Mouse (Mus musculus) kidney, adult 10 weeks (tissue): ENCODE results near the gene Paqr7. TPM values are rescaled to one million over a fixed set of nuclear protein-coding genes. Genes with fewer than 3 reads are reported as not detected.

Source experiments
- polyA plus RNA-seq: library from polyadenylated mRNA; stranded (reverse); fragments of 350-450 nt; fragmentation: Illumina TruSeq; extraction: RNeasy Lipid Tissue Mini Kit (QIAGEN cat#74804); gene quantifications from one replicate; pipeline ENCODE4 v1.2.3, GENCODE M21; 2014; ENCODE audit warnings: low read depth, low replicate concordance

Paqr7 gene
- polyA plus RNA-seq, result 7.0 TPM

GRCm38 (mm10) chr4:134496595-134497210 lies at the start of gene Paqr7:
Paqr7 (plus strand) TSS chr4:134496697.

GRCm38 (mm10) chr4:134468215-134468575 lies 28.3 kb upstream of the Paqr7 start, which contains the start of gene Stmn1:
Stmn1 (plus strand) TSS chr4:134468320.

GRCm38 (mm10) chr4:134510845-134511411 lies 14.4 kb downstream of the Paqr7 start, which contains the start of gene Aunip:
Aunip (plus strand) TSS chr4:134510999.

GRCm38 (mm10) chr4:134534932-134535786 lies 38.7 kb downstream of the Paqr7 start, which contains the start of gene Mtfr1l:
Mtfr1l (minus strand) TSS chr4:134535387.

GRCm38 (mm10) chr4:134551494-134552316 lies 55.2 kb downstream of the Paqr7 start, which contains the start of gene Selenon:
Selenon (minus strand) TSS chr4:134552166.

Other genes starting within 250 kb of the Paqr7 start
- gene Gm30191, start 249.8 kb upstream of the Paqr7 start, polyA plus RNA-seq, result not detected
- gene Grrp1, start 242.6 kb upstream of the Paqr7 start, polyA plus RNA-seq, result not detected
- 16.7 TPM for gene Pdik1l, start 208.8 kb upstream of the Paqr7 start, polyA plus RNA-seq
- 6.7 TPM for gene Trim63, start 181.6 kb upstream of the Paqr7 start, polyA plus RNA-seq
- gene Slc30a2, start 153.5 kb upstream of the Paqr7 start, polyA plus RNA-seq, result 9.1 TPM
- gene Extl1, start 112.8 kb upstream of the Paqr7 start, polyA plus RNA-seq, result 0.08 TPM
- gene Pafah2, start 100.4 kb upstream of the Paqr7 start, polyA plus RNA-seq, result 47.8 TPM
- gene Stmn1, start 28.4 kb upstream of the Paqr7 start, polyA plus RNA-seq, result 55.3 TPM
- not detected for gene Aunip, start 14.3 kb downstream of the Paqr7 start, polyA plus RNA-seq
- gene Mtfr1l, start 38.7 kb downstream of the Paqr7 start, polyA plus RNA-seq, result 44.9 TPM
- gene Selenon, start 55.5 kb downstream of the Paqr7 start, polyA plus RNA-seq, result 0.61 TPM
- gene Man1c1, start 207.6 kb downstream of the Paqr7 start, polyA plus RNA-seq, result 2.1 TPM